Mouse (Mus musculus) heart, adult 2 months (tissue): Measurements from ENCODE around the gene Sh2d7. TPM values are rescaled to one million over a fixed set of nuclear protein-coding genes. Genes with fewer than 3 reads are reported as not detected.

Experiments
- DNase-seq, 2 experiments: peaks; one replicate each; pipeline ENCODE4 v3.0.0; 2021
- H3K27ac ChIP-seq: fragments of 200-600 bp; 2 replicates; pipeline ENCODE4 v1.8.1; 2022
- H3K27me3 ChIP-seq: fragments of 200-500 bp; 2 replicates; pipeline ENCODE4 v1.6.1; 2012; ENCODE audit warnings: mild to moderate bottlenecking, low read length, inconsistent platforms, mixed read lengths; ENCODE audit not compliant: control insufficient read depth, insufficient read depth
- H3K36me3 ChIP-seq: fragments of 200-500 bp; 2 replicates; pipeline ENCODE4 v1.6.1; 2012; ENCODE audit warnings: low read length, inconsistent platforms; ENCODE audit not compliant: control insufficient read depth, insufficient read depth
- H3K4me1 ChIP-seq: fragments of 200-500 bp; 2 replicates; pipeline ENCODE4 v1.6.1; 2011; ENCODE audit warnings: low read length; ENCODE audit not compliant: control insufficient read depth, insufficient read depth
- H3K4me3 ChIP-seq: fragments of 200-600 bp; 2 replicates; pipeline ENCODE4 v1.8.1; 2022
- H3K79me2 ChIP-seq: fragments of 200-500 bp; replicated peaks from 2 replicates; pipeline ENCODE4 v1.6.1; 2012; ENCODE audit warnings: mild to moderate bottlenecking, inconsistent platforms, low read length, moderate library complexity, mixed read lengths; ENCODE audit not compliant: control insufficient read depth, insufficient read depth
- H3K9ac ChIP-seq: fragments of 200-500 bp; 2 replicates; pipeline ENCODE4 v1.6.1; 2012; ENCODE audit warnings: low read depth, mild to moderate bottlenecking, control low read depth, inconsistent platforms, low read length, mixed read lengths
- CTCF ChIP-seq: fragments of 200-600 bp; IDR thresholded peaks from 2 replicates; pipeline ENCODE4 v1.8.1; 2022; ENCODE audit warnings: antibody characterized with exemption, mild to moderate bottlenecking, moderate library complexity
- EP300 ChIP-seq: fragments of 200-500 bp; IDR thresholded peaks from 2 replicates; pipeline ENCODE4 v1.6.1; 2011; ENCODE audit warnings: low read depth, low read length, control low read depth; ENCODE audit not compliant: insufficient read depth
- POLR2A ChIP-seq: fragments of 200-500 bp; IDR thresholded peaks from 2 replicates; pipeline ENCODE4 v1.6.1; 2011; ENCODE audit warnings: mild to moderate bottlenecking, low read depth, low read length, control low read depth; ENCODE audit not compliant: insufficient read depth
- WGBS: fragments of 180-500 bp; shearing (Covaris S2); methylation state at CpG from one replicate; pipeline ENCODE4 v1.1.7; 2018; 5-methylcytosine and 5-hydroxymethylcytosine counted together
- intact Hi-C: fragments of 180-260 bp; cut with DNase I; formaldehyde crosslinking; loops from one replicate; pipeline ENCODE4 v1.15.1; 2025
- polyA plus RNA-seq: library from polyadenylated mRNA; depleted of rRNA; stranded (reverse); fragments of >200 nt; gene quantifications from 2 replicates; pipeline ENCODE4 v1.2.3, GENCODE M21; 2012
- total RNA-seq, 2 experiments: library from RNA; stranded (reverse); gene quantifications; 2 replicates each; pipeline ENCODE4 v1.2.3; 2021

The Sh2d7 gene
- total and polyA plus RNA-seq, 3 experiments: 0.08 TPM; not detected in 2

- no peak for DNase-seq
- H3K4me3 ChIP-seq: no peak overlapping the region
- H3K36me3 ChIP-seq: no peaks in the 10 kb centered on the region
- WGBS: 62% methylated on average over 7 of the region's 7 CpGs
- TF ChIP-seq CTCF (no peak), POLR2A (no peak), EP300 (no peak)
- intact Hi-C loops: no loop called here
- H3K9ac ChIP-seq: no peak overlapping the region
- H3K79me2 ChIP-seq: no peaks in the 10 kb centered on the region
- no peaks in the 10 kb centered on the region for H3K27me3 ChIP-seq
- no peak overlapping the region for H3K27ac ChIP-seq
- H3K4me1 ChIP-seq: no peaks in the 10 kb centered on the region
Measured at GRCm38 (mm10) chr9:54527694-54528093, 11.1 kb upstream of the Sh2d7 start.

- TF ChIP-seq EP300: no peak
- no peak for TF ChIP-seq CTCF
- no peak for TF ChIP-seq POLR2A
Measured at GRCm38 (mm10) chr9:54529950-54530349, 8.8 kb upstream of the Sh2d7 start.

DNA sequence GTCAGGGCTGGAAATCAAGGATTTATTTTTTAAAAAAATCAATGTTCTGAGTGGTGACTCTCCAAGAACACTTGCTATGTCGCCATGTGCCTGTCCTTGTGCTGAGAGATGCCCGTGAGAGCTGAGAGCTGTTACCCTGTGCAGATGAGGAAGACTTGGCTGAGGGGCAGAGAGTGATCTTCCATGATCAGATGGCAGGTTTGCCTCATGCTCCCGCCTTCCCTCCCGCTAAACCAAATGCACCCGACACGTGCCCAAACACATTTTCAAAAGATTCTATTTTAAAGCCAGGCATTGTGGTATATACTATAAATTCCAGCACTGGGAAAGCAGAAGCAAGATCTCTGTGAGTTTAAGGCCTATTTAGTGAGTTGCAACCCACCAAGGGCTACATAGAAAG is 7.9 kb upstream of the Sh2d7 start:
- intact Hi-C loops: no loop called here
- H3K9ac ChIP-seq: no peak overlapping the region
- no peaks in the 10 kb centered on the region for H3K27me3 ChIP-seq
- H3K4me1 ChIP-seq: no peaks in the 10 kb centered on the region
- 81% methylated on average over 6 of the region's 6 CpGs for WGBS
- H3K79me2 ChIP-seq: no peaks in the 10 kb centered on the region
- H3K36me3 ChIP-seq: no peaks in the 10 kb centered on the region
- no peak overlapping the region for H3K4me3 ChIP-seq
- DNase-seq: no peak
- H3K27ac ChIP-seq: no peak overlapping the region
- TF ChIP-seq POLR2A (no peak), EP300 (no peak), CTCF (no peak)

More at GRCm38 (mm10) chr9:54529950-54530349, 8.8 kb upstream of the Sh2d7 start:
- no peak overlapping the region for H3K4me3 ChIP-seq
- no peak overlapping the region for H3K27ac ChIP-seq
- no peaks in the 10 kb centered on the region for H3K36me3 ChIP-seq
- no peaks in the 10 kb centered on the region for H3K79me2 ChIP-seq
- intact Hi-C loops: no loop called here
- no peaks in the 10 kb centered on the region for H3K4me1 ChIP-seq
- H3K9ac ChIP-seq: no peak overlapping the region
- H3K27me3 ChIP-seq: no peaks in the 10 kb centered on the region
- WGBS: 62% methylated on average over 2 of the region's 2 CpGs
- no peak for DNase-seq

- H3K9ac ChIP-seq: no peak overlapping the region
Measured at GRCm38 (mm10) chr9:54531421-54531820, 7.4 kb upstream of the Sh2d7 start.

GRCm38 (mm10) chr9:54532926-54533325 is 5.9 kb upstream of the Sh2d7 start:
- WGBS: 88% methylated on average over 2 of the region's 2 CpGs
- Histone ChIP-seq H3K9ac (no peak overlapping the region), H3K36me3 (no peaks in the 10 kb centered on the region), H3K4me3 (no peak overlapping the region), H3K4me1 (no peaks in the 10 kb centered on the region), H3K27me3 (no peaks in the 10 kb centered on the region), H3K27ac (no peak overlapping the region), H3K79me2 (no peaks in the 10 kb centered on the region)
- intact Hi-C loops: no loop called here
- TF ChIP-seq CTCF (no peak), EP300 (no peak), POLR2A (no peak)
- DNase-seq: no peak

More at GRCm38 (mm10) chr9:54531421-54531820, 7.4 kb upstream of the Sh2d7 start:
- TF ChIP-seq CTCF: no peak
- no peak for TF ChIP-seq POLR2A
- TF ChIP-seq EP300: no peak
- no peak overlapping the region for H3K27ac ChIP-seq
- no peaks in the 10 kb centered on the region for H3K36me3 ChIP-seq
- H3K4me1 ChIP-seq: no peaks in the 10 kb centered on the region
- no peaks in the 10 kb centered on the region for H3K27me3 ChIP-seq
- intact Hi-C loops: no loop called here
- H3K4me3 ChIP-seq: no peak overlapping the region
- no peak for DNase-seq
- H3K79me2 ChIP-seq: no peaks in the 10 kb centered on the region

GRCm38 (mm10) chr9:54533975-54534374 is 4.8 kb upstream of the Sh2d7 start:
- 47% methylated on average over 5 of the region's 5 CpGs for WGBS
- no peak overlapping the region for H3K9ac ChIP-seq
- no peak overlapping the region for H3K27ac ChIP-seq
- intact Hi-C loops: no loop called here
- H3K36me3 ChIP-seq: no peaks in the 10 kb centered on the region
- TF ChIP-seq EP300 (no peak), CTCF (no peak), POLR2A (no peak)
- no peak for DNase-seq
- H3K4me1 ChIP-seq: no peaks in the 10 kb centered on the region
- H3K27me3 ChIP-seq: no peaks in the 10 kb centered on the region
- no peak overlapping the region for H3K4me3 ChIP-seq
- H3K79me2 ChIP-seq: no peaks in the 10 kb centered on the region

GRCm38 (mm10) chr9:54536236-54536635 is 2.5 kb upstream of the Sh2d7 start:
- Histone ChIP-seq H3K36me3 (no peaks in the 10 kb centered on the region), H3K9ac (no peak overlapping the region), H3K4me1 (no peaks in the 10 kb centered on the region), H3K27me3 (no peaks in the 10 kb centered on the region), H3K79me2 (no peaks in the 10 kb centered on the region), H3K4me3 (no peak overlapping the region), H3K27ac (no peak overlapping the region)
- DNase-seq: no peak
- WGBS: 72% methylated on average over 7 of the region's 7 CpGs
- intact Hi-C loops: no loop called here
- no peak for TF ChIP-seq EP300
- no peak for TF ChIP-seq POLR2A
- TF ChIP-seq CTCF: no peak
